Mouse (Mus musculus) midbrain, embryonic 16.5 days (tissue): ENCODE results near the gene Psmc3ip. TPM values are rescaled to one million over a fixed set of nuclear protein-coding genes. Genes with fewer than 3 reads are reported as not detected.

Source experiments
- ATAC-seq: fragments of 200-750 bp; cut with Nextera tagmentation; 2 replicates; pipeline ENCODE4 v1.8.0; 2017; ENCODE audit warnings: moderate TSS enrichment
- H3K27ac ChIP-seq: fragments of 300-500 bp; sonication (generic); 2 replicates; pipeline ENCODE4 v1.5.1; 2014; ENCODE audit warnings: mild to moderate bottlenecking, low read length, mixed read lengths
- H3K27me3 ChIP-seq: fragments of 300-500 bp; sonication (generic); 2 replicates; pipeline ENCODE4 v1.6.1; 2014; ENCODE audit warnings: low read depth, low read length, mixed read lengths; ENCODE audit not compliant: control insufficient read depth, insufficient read depth
- H3K36me3 ChIP-seq: fragments of 300-500 bp; sonication (generic); 2 replicates; pipeline ENCODE4 v1.6.1; 2014; ENCODE audit warnings: mild to moderate bottlenecking, low read length, moderate library complexity, mixed read lengths; ENCODE audit not compliant: control insufficient read depth, insufficient read depth
- H3K4me1 ChIP-seq: fragments of 300-500 bp; sonication (generic); 2 replicates; pipeline ENCODE4 v1.6.1; 2014; ENCODE audit warnings: mild to moderate bottlenecking, low read length, mixed read lengths; ENCODE audit not compliant: control insufficient read depth, insufficient read depth
- H3K4me2 ChIP-seq: fragments of 300-500 bp; sonication (generic); 2 replicates; pipeline ENCODE4 v1.6.1; 2014; ENCODE audit warnings: mild to moderate bottlenecking, low read length, mixed read lengths
- H3K4me3 ChIP-seq: fragments of 300-500 bp; sonication (generic); 2 replicates; pipeline ENCODE4 v1.5.1; 2014; ENCODE audit warnings: low read depth, mild to moderate bottlenecking, low read length, moderate library complexity, mixed read lengths
- H3K9ac ChIP-seq: fragments of 300-500 bp; sonication (generic); 2 replicates; pipeline ENCODE4 v1.6.1; 2014; ENCODE audit warnings: low read depth, low read length, mixed read lengths
- H3K9me3 ChIP-seq: fragments of 300-500 bp; sonication (generic); replicated peaks from 2 replicates; pipeline ENCODE4 v1.6.1; 2014; ENCODE audit warnings: mild to moderate bottlenecking, low read length, mixed read lengths; ENCODE audit not compliant: control insufficient read depth, poor library complexity, severe bottlenecking
- WGBS: fragments of 180-500 bp; shearing (Covaris S2); extraction: QIAGEN DNeasy Blood & Tissue Kit; methylation state at CpG from one replicate; pipeline ENCODE4 v1.1.7; 2014; 5-methylcytosine and 5-hydroxymethylcytosine counted together
- polyA plus RNA-seq: library from polyadenylated mRNA; unstranded; fragments of >200 nt; fragmentation: Nextera tagmentation; extraction: Ambion mirVana; gene quantifications from 2 replicates; pipeline ENCODE4 v1.2.1, GENCODE M21; 2015

Psmc3ip gene
- polyA plus RNA-seq, 1 experiment from 2014 or later = 15.2 TPM

DNA sequence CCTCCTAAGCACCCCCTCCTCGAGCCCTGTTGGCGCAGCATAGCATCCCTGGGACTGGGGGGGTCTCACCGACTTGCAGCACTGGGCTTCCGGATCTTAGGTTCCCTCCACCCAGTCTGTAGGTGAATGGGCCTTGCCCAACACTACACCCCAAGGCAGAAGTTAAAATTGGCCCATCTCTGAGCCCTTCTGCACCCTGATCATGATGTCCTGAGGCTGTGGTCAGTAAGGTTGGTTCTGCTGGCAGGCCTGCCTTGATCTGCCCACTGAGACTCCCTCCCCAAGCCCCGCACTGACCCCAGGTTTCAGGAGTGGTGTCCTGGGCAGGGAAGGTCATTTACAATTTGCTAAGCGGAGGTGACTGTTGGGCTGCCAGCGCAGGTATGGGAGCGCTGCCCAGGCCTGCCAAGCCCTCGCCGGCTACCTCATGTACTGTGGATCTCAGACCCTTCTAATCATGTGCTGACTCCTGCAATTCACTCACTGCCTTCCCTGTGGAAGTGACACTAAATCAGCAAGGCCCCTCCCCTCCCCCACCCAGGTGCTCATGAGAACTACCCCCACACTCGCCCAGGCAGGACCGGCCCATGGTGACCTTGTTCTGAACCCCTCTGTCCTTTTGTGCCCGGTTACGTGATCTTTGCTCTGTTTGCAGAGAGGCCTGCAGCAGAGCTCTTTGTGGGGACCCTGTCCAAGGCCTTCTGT lies 32.1 kb downstream of the Psmc3ip start:
- peak overlapping the region; percentile 70; the same call in 1 of the 2 replicates for H3K27ac ChIP-seq
- no peak for ATAC-seq
- H3K4me1 ChIP-seq = 0 out of 2 replicates have a peak, but pooled peaks cover 2% of the 10 kb centered on the region
- WGBS = 91% methylated on average over 14 of the region's 14 CpGs
- H3K4me3 ChIP-seq = no peak overlapping the region
- no peaks in the 10 kb centered on the region for H3K27me3 ChIP-seq
- H3K4me2 ChIP-seq = no peak overlapping the region
- no peaks in the 10 kb centered on the region for H3K9me3 ChIP-seq
- H3K9ac ChIP-seq = no peak overlapping the region
- H3K36me3 ChIP-seq = peaks cover 33% of the 10 kb centered on the region

DNA sequence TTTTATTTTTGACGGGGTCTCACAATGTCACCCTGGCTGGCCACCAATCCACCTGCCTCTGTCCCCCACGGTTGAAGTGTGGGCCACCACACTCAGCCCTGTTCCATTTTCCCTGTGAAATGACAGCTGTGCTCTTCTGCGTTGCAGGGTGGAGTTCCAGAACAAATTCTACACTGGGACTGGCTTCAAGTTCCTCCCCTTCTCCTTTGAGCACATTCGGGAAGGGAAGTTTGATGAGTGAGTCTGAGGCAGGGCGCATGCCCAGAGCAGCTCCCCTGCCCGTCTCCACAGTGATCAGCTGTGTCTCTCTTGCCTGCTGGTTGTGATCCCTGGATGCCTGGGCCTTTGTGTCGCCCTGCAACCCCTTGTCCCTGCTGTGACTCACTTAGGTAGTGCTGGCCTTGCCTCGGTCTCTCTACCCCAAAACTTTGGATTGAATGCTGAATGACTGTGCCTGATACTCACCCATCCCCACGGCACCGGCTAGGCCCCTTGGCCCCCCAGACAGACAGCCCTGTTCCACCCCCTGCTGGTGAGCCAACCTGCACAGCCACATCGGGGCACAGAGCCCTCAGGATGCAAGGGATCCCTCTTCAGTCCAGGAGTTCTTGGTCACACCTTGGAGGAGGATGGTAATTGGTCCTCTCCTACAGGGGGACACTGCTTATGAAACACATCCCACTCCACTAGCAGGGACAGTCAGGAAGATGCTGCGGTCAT lies 32.9 kb downstream of the Psmc3ip start:
- WGBS = 76% methylated on average over 12 of the region's 12 CpGs
- Histone ChIP-seq H3K4me2 (no peak overlapping the region), H3K4me1 (0 out of 2 replicates have a peak, but pooled peaks cover 2% of the 10 kb centered on the region), H3K9ac (no peak overlapping the region), H3K4me3 (no peak overlapping the region), H3K9me3 (no peaks in the 10 kb centered on the region), H3K27ac (no peak overlapping the region), H3K36me3 (peaks cover 33% of the 10 kb centered on the region), H3K27me3 (no peaks in the 10 kb centered on the region)
- no peak for ATAC-seq

DNA sequence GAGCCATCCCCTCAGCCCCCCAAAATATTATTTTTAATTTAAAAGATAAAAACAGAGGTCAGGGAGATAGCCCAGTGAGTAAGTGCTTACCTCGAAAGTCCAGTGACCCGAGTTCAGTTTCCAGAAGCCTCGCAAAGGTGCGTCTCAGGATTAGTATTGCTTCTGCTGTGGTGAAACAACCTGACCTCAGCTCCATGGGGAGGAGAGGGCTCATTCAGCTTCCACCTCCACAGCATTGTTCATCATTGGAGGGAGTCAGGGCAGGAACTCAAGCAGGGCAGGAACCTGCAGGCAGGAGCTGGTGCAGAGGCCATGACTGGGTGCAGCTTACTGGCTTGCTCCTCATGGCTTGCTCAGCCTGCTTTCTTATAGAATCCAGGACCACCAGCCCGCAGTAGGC lies 34.2 kb downstream of the Psmc3ip start:
- H3K4me1 ChIP-seq = no peaks in the 10 kb centered on the region
- H3K4me3 ChIP-seq = no peak overlapping the region
- H3K9ac ChIP-seq = no peak overlapping the region
- H3K27me3 ChIP-seq = no peaks in the 10 kb centered on the region
- peaks cover 42% of the 10 kb centered on the region for H3K36me3 ChIP-seq
- H3K4me2 ChIP-seq = no peak overlapping the region
- 90% methylated on average over 5 of the region's 5 CpGs for whole genome bisulfite sequencing
- H3K27ac ChIP-seq = no peak overlapping the region
- no peak for ATAC-seq
- no peaks in the 10 kb centered on the region for H3K9me3 ChIP-seq

GRCm38 (mm10) chr11:101060126-101060525 lies 35.1 kb downstream of the Psmc3ip start:
- 80% methylated on average over 8 of the region's 8 CpGs for WGBS
- H3K4me2 ChIP-seq = no peak overlapping the region
- no peaks in the 10 kb centered on the region for H3K27me3 ChIP-seq
- no peaks in the 10 kb centered on the region for H3K4me1 ChIP-seq
- peaks cover 51% of the 10 kb centered on the region for H3K36me3 ChIP-seq
- no peak overlapping the region for H3K9ac ChIP-seq
- H3K4me3 ChIP-seq = no peak overlapping the region
- H3K9me3 ChIP-seq = no peaks in the 10 kb centered on the region
- H3K27ac ChIP-seq = peak overlapping the region; percentile 50; the same call in 1 of the 2 replicates
- no peak for ATAC-seq

DNA sequence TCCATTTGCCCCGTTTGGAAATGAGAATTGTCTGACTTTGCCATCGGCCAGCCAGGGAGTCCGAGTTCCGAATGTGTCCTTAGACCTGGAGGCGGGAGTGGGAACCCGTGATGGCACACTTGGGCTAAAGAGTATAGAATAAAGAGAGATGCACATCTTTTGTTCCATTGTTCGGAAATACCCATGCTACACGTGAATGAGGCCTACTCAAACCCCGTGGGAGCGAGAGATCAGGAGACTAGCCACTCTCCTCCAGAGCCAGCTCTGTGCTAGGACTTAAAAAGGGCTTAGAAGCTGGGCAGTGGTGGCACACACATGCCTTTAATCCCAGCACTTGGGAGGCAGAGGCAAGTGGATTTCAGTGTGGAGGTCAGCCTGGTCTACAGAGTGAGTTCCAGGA lies 35.8 kb downstream of the Psmc3ip start:
- H3K27ac ChIP-seq = peak overlapping the region; percentile 50; the same call in 1 of the 2 replicates
- peaks cover 53% of the 10 kb centered on the region for H3K36me3 ChIP-seq
- no peaks in the 10 kb centered on the region for H3K27me3 ChIP-seq
- WGBS = 71% methylated on average over 10 of the region's 10 CpGs
- ATAC-seq = no peak
- no peaks in the 10 kb centered on the region for H3K9me3 ChIP-seq
- no peak overlapping the region for H3K4me2 ChIP-seq
- no peak overlapping the region for H3K9ac ChIP-seq
- no peak overlapping the region for H3K4me3 ChIP-seq
- H3K4me1 ChIP-seq = no peaks in the 10 kb centered on the region

GRCm38 (mm10) chr11:101058726-101059125 lies 36.5 kb downstream of the Psmc3ip start:
- Histone ChIP-seq H3K4me1 (no peaks in the 10 kb centered on the region), H3K4me3 (no peak overlapping the region), H3K36me3 (peaks cover 57% of the 10 kb centered on the region), H3K9ac (no peak overlapping the region), H3K9me3 (no peaks in the 10 kb centered on the region), H3K27me3 (no peaks in the 10 kb centered on the region), H3K4me2 (no peak overlapping the region), H3K27ac (peak overlapping the region; percentile 44)
- 79% methylated on average over 5 of the region's 5 CpGs for WGBS
- ATAC-seq = no peak

DNA sequence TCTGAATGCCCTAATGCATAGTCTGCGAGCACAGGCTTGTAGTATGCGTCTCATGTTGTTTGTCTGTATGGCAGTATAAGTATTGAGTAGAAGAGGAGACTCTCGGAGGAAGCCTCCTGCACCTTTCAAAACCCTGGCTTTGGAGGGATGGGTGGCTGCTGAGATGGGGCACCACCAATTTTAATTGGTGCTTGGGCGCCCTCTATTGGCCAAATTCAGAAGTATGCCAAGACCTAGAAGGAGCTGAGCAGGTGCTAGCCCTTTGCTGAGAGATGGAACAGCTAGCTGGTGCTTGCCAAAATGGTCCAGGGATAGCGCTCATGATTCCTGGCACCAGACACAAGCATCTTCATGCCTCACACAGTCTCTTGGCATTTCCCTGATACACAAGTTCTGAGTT lies 37.4 kb downstream of the Psmc3ip start:
- 37% methylated on average over 5 of the region's 5 CpGs for WGBS

DNA sequence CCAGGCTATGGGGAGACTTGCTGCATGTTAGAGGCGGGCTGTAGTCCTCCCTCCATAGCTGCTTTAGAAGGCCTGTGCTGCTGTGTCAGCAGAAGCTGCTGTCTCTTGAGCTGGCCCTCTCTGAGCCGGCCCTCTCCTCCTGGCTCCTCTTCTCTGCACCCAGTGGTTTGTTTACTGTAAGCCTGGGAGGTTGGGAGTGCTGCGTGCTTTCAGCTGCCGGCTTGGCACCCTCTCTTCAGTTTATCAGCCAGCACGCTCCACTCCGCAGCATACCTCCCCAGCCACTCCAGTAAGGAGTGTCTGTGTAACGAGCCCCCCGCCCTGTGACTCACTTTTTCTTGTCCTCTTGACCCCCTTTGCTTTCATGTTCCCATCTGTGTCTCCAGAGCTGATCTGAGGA lies 38.4 kb downstream of the Psmc3ip start:
- no peak overlapping the region for H3K27ac ChIP-seq
- H3K4me1 ChIP-seq = no peaks in the 10 kb centered on the region
- no peaks in the 10 kb centered on the region for H3K9me3 ChIP-seq
- 55% methylated on average over 8 of the region's 8 CpGs for WGBS
- peaks cover 59% of the 10 kb centered on the region for H3K36me3 ChIP-seq
- no peak for ATAC-seq
- H3K27me3 ChIP-seq = no peaks in the 10 kb centered on the region
- H3K9ac ChIP-seq = no peak overlapping the region
- no peak overlapping the region for H3K4me3 ChIP-seq
- H3K4me2 ChIP-seq = no peak overlapping the region

More for the DNA sequence above, 37.4 kb downstream of the Psmc3ip start:
- Histone ChIP-seq H3K9ac (no peak overlapping the region), H3K4me2 (no peak overlapping the region), H3K4me3 (no peak overlapping the region), H3K27me3 (no peaks in the 10 kb centered on the region), H3K36me3 (peaks cover 59% of the 10 kb centered on the region), H3K27ac (no peak overlapping the region), H3K9me3 (no peaks in the 10 kb centered on the region), H3K4me1 (no peaks in the 10 kb centered on the region)
- no peak for ATAC-seq

- Histone ChIP-seq H3K4me2 (no peak overlapping the region), H3K27ac (no peak overlapping the region), H3K9me3 (no peaks in the 10 kb centered on the region), H3K36me3 (peaks cover 51% of the 10 kb centered on the region), H3K4me3 (no peak overlapping the region), H3K27me3 (no peaks in the 10 kb centered on the region), H3K4me1 (no peaks in the 10 kb centered on the region), H3K9ac (no peak overlapping the region)
- ATAC-seq = no peak
- 87% methylated on average over 14 of the region's 14 CpGs for WGBS
These were observed 39.8 kb downstream of the Psmc3ip start for GRCm38 (mm10) chr11:101055418-101055817.
